Mouse (Mus musculus) retina, postnatal 1 day (tissue): Measurements from ENCODE around the gene Six5.
"Not testable (repeated sequence)": the region's sequence is repeated elsewhere in the genome, so short reads cannot be mapped to it uniquely, and the experiment has no call there.

Experiments used
- DNase-seq: peaks from one replicate; pipeline ENCODE4 v3.0.0-alpha.2; 2012

Gene Six5

GRCm38 (mm10) chr7:19094471-19094825 is at the start of gene Six5:
Six5 (plus strand) TSS chr7:19094594.
- DNase-seq: no peak

GRCm38 (mm10) chr7:19044616-19045015 is 49.8 kb upstream of the Six5 start:
- no peak for DNase-seq

GRCm38 (mm10) chr7:19046286-19047069 is 47.9 kb upstream of the Six5 start:
- DNase-seq: no peak

- DNase-seq: no peak
These were observed 46.3 kb upstream of the Six5 start for GRCm38 (mm10) chr7:19048006-19048527.

GRCm38 (mm10) chr7:19049252-19049651 is 45.1 kb upstream of the Six5 start:
- no peak for DNase-seq

GRCm38 (mm10) chr7:19050172-19050571 is 44.2 kb upstream of the Six5 start:
- DNase-seq: no peak

GRCm38 (mm10) chr7:19051161-19051560 is 43.2 kb upstream of the Six5 start:
- no peak for DNase-seq

GRCm38 (mm10) chr7:19052345-19053135 is 41.9 kb upstream of the Six5 start:
- DNase-seq: no peak

GRCm38 (mm10) chr7:19053136-19053532 is 41.3 kb upstream of the Six5 start:
- DNase-seq: no peak

GRCm38 (mm10) chr7:19054047-19054776 is 40.2 kb upstream of the Six5 start, which contains the start of gene Rsph6a:
Rsph6a (plus strand) TSS chr7:19054690.
- DNase-seq: peak; percentile 81

GRCm38 (mm10) chr7:19054777-19055076 is 39.7 kb upstream of the Six5 start:
- DNase-seq: no peak

- no peak for DNase-seq
These were observed 39.3 kb upstream of the Six5 start for GRCm38 (mm10) chr7:19055108-19055507.

- no peak for DNase-seq
These were observed 37.0 kb upstream of the Six5 start for GRCm38 (mm10) chr7:19057405-19057804.

GRCm38 (mm10) chr7:19065896-19066295 is 28.5 kb upstream of the Six5 start:
- DNase-seq: no peak

- DNase-seq: no peak
These were observed 27.3 kb upstream of the Six5 start for GRCm38 (mm10) chr7:19067063-19067462.

GRCm38 (mm10) chr7:19067935-19068334 is 26.5 kb upstream of the Six5 start:
- no peak for DNase-seq

GRCm38 (mm10) chr7:19068707-19069106 is 25.7 kb upstream of the Six5 start:
- DNase-seq: peak; percentile 82

- peak; percentile 45 for DNase-seq
These were observed 24.9 kb upstream of the Six5 start for GRCm38 (mm10) chr7:19069500-19069899.

- not testable (repeated sequence) for DNase-seq
These were observed 23.4 kb upstream of the Six5 start for GRCm38 (mm10) chr7:19071024-19071423.

- peak; percentile 56 for DNase-seq
These were observed 20.9 kb upstream of the Six5 start for GRCm38 (mm10) chr7:19073504-19073903.

- no peak for DNase-seq
These were observed 19.9 kb upstream of the Six5 start for GRCm38 (mm10) chr7:19074494-19074893.

- no peak for DNase-seq
These were observed 19.2 kb upstream of the Six5 start for GRCm38 (mm10) chr7:19075231-19075630.
